Mouse (Mus musculus): ENCODE measurements at regions not wholly inside any gene's neighbourhood (a gene's known extent, or its start where the extent isn't known, plus 50 kb on each side); places are given as distances from the start of the nearest gene placed in this dataset.

DNA sequence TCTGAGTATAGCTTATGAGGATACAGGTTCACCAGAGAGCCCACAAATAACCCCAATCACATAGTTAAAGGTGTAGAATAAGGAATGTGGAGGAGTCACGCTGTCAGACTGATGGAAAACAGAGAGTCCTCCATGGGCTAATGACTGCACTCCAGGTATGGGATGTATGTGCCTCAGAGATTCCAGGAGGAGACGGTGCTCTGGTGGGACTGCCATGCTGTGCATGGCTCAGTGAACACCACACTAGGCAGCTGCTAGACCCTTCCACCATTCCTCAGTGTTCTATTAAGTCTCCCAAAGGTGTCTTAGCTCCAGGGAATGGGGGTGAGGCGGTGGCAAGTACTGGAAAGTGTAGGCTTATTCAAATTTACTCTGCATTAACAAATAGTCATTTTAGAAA, 142.0 kb downstream of the Pxdc1 start:
- ATAC-seq (ENCODE audit: insufficient number of reproducible peaks, low FRiP score, low TSS enrichment, low read depth) (no peak), DNase-seq (ENCODE audit: low spot score) (no peak)
- H3K27me3 ChIP-seq (ENCODE audit: control insufficient read depth, insufficient read depth, low read length) = no peaks in the 10 kb centered on the region
- H3K9me3 ChIP-seq (ENCODE audit: control insufficient read depth, low read length) = no peaks in the 10 kb centered on the region
- no peaks in the 10 kb centered on the region for H3K4me1 ChIP-seq (ENCODE audit: control insufficient read depth, insufficient read depth, low read length)
- WGBS = 89% methylated on average over 3 of the region's 3 CpGs
- no peak overlapping the region for H3K4me3 ChIP-seq (ENCODE audit: low read depth, low read length)
- no peak overlapping the region for H3K9ac ChIP-seq (ENCODE audit: low read length)
- H3K27ac ChIP-seq (replicated peaks; ENCODE audit: low read depth, low read length) = no peak overlapping the region
- no peaks in the 10 kb centered on the region for H3K36me3 ChIP-seq (ENCODE audit: control insufficient read depth, insufficient read depth, low read length)
- no peak overlapping the region for H3K4me2 ChIP-seq (ENCODE audit: low read depth, severe bottlenecking)

DNA sequence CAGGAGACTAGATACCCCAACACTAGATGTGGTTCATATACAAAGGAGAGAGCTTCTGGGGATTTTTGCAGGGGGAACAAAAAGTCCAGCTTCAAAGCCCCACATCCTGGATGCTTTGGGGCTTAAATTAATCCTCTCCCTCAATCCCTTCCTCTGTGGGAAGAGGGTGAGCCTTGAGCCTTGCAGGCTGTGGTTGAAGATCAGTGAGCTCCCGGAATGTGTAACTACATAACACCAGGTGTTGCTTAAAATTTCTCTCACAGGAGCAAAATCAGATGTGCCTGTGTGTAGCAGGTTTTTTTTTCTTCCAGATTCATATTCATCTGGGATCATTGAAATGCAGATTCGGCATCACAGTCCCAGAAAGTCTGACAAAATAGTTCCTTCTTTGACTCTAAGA, 146.1 kb downstream of the Pxdc1 start:
- Histone ChIP-seq H3K9ac (ENCODE audit: low read length) (no peak overlapping the region), H3K36me3 (ENCODE audit: control insufficient read depth, insufficient read depth, low read length) (no peaks in the 10 kb centered on the region)
- ATAC-seq (ENCODE audit: insufficient number of reproducible peaks, low FRiP score, low TSS enrichment, low read depth) = no peak

DNA sequence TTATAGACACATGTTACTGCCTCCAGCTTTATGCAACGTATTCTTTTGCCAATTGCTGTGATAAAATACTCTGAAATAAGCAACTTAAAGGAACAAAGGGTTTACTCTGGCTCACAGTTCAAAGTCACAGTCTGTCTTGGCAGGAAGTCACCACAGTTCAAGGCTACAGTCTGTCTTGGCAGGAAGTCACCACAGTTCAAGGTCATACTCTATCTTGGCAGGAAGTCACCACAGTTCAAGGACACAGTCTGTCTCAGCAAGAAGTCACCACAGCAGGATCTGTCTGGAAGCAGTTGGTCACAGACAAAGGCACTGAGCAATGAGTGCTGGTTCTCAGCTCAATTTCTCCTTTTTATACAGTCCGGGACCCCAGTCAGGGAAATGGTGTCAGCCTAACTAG, 147.4 kb downstream of the Pxdc1 start:
- H3K4me1 ChIP-seq (ENCODE audit: control insufficient read depth, insufficient read depth, low read length) = no peaks in the 10 kb centered on the region
- no peaks in the 10 kb centered on the region for H3K36me3 ChIP-seq (ENCODE audit: control insufficient read depth, insufficient read depth, low read length)
- no peak overlapping the region for H3K4me2 ChIP-seq (ENCODE audit: low read depth, severe bottlenecking)
- no peaks in the 10 kb centered on the region for H3K27me3 ChIP-seq (ENCODE audit: control insufficient read depth, insufficient read depth, low read length)
- 81% methylated on average over 2 of the region's 2 CpGs for WGBS
- no peaks in the 10 kb centered on the region for H3K9me3 ChIP-seq (ENCODE audit: control insufficient read depth, low read length)
- no peak overlapping the region for H3K27ac ChIP-seq (replicated peaks; ENCODE audit: low read depth, low read length)
- no peak overlapping the region for H3K9ac ChIP-seq (ENCODE audit: low read length)
- ATAC-seq (ENCODE audit: insufficient number of reproducible peaks, low FRiP score, low TSS enrichment, low read depth) (no peak), DNase-seq (ENCODE audit: low spot score) (no peak)
- no peak overlapping the region for H3K4me3 ChIP-seq (ENCODE audit: low read depth, low read length)

More for the DNA sequence above, 146.1 kb downstream of the Pxdc1 start:
- Histone ChIP-seq H3K27ac (replicated peaks; ENCODE audit: low read depth, low read length) (no peak overlapping the region), H3K27me3 (ENCODE audit: control insufficient read depth, insufficient read depth, low read length) (no peaks in the 10 kb centered on the region), H3K9me3 (ENCODE audit: control insufficient read depth, low read length) (no peaks in the 10 kb centered on the region), H3K4me3 (ENCODE audit: low read depth, low read length) (no peak overlapping the region), H3K4me2 (ENCODE audit: low read depth, severe bottlenecking) (no peak overlapping the region), H3K4me1 (ENCODE audit: control insufficient read depth, insufficient read depth, low read length) (no peaks in the 10 kb centered on the region)
- 82% methylated on average over 2 of the region's 2 CpGs for WGBS
- DNase-seq (ENCODE audit: low spot score) = no peak

DNA sequence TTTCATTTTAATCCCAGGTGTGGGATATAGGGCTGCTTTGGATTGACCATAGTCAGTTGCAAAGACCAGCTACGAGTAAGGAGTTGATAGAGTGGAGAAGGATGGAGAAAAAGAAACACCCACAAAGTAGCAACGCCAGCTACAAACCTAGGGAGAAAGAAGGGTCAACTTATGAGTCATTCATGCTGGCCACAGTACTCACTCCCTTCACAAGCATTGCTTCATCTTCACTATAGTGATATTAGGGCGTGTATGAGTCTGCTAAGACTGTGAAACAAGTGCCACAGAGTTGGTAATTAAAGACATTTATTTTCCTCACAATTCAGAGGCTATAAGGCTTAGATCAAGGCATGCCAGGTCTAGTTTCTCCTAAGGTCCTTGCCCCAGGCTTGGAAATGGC, 148.4 kb downstream of the Pxdc1 start:
- ATAC-seq (ENCODE audit: insufficient number of reproducible peaks, low FRiP score, low TSS enrichment, low read depth) = no peak
- Histone ChIP-seq H3K9ac (ENCODE audit: low read length) (no peak overlapping the region), H3K27me3 (ENCODE audit: control insufficient read depth, insufficient read depth, low read length) (no peaks in the 10 kb centered on the region), H3K4me2 (ENCODE audit: low read depth, severe bottlenecking) (no peak overlapping the region), H3K27ac (replicated peaks; ENCODE audit: low read depth, low read length) (no peak overlapping the region), H3K36me3 (ENCODE audit: control insufficient read depth, insufficient read depth, low read length) (no peaks in the 10 kb centered on the region), H3K4me1 (ENCODE audit: control insufficient read depth, insufficient read depth, low read length) (no peaks in the 10 kb centered on the region), H3K9me3 (ENCODE audit: control insufficient read depth, low read length) (no peaks in the 10 kb centered on the region), H3K4me3 (ENCODE audit: low read depth, low read length) (no peak overlapping the region)
- WGBS = 87% methylated on average over 3 of the region's 3 CpGs
- no peak for DNase-seq (ENCODE audit: low spot score)

DNA sequence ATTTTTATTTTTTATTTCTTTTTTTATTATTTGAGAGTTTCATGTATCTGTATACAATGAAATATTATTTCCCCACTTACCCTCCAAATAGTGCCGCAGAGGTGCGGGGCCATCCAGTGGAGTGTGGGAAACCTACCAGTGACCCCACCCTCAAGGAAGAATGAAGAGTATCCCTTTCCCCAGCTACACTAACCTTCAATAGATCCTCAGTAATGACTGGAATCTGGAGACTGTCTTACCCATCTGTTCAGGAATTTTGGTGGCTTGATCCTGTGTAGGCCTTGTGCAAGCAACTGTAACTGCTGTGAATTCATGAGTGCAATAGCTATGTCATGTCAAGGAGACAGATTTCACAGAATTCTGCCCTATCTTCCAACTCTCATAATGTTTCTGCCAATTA, 153.9 kb upstream of the Slc22a23 start:
- Histone ChIP-seq H3K36me3 (ENCODE audit: control insufficient read depth, insufficient read depth, low read length) (no peaks in the 10 kb centered on the region), H3K4me3 (ENCODE audit: low read depth, low read length) (no peak overlapping the region), H3K9me3 (ENCODE audit: control insufficient read depth, low read length) (no peaks in the 10 kb centered on the region), H3K9ac (ENCODE audit: low read length) (no peak overlapping the region), H3K4me2 (ENCODE audit: low read depth, severe bottlenecking) (no peak overlapping the region), H3K27me3 (ENCODE audit: control insufficient read depth, insufficient read depth, low read length) (no peaks in the 10 kb centered on the region), H3K27ac (replicated peaks; ENCODE audit: low read depth, low read length) (no peak overlapping the region), H3K4me1 (ENCODE audit: control insufficient read depth, insufficient read depth, low read length) (no peaks in the 10 kb centered on the region)
- no peak for DNase-seq (ENCODE audit: low spot score)
- 97% methylated on average over 2 of the region's 2 CpGs for WGBS
- ATAC-seq (ENCODE audit: insufficient number of reproducible peaks, low FRiP score, low TSS enrichment, low read depth) = no peak

DNA sequence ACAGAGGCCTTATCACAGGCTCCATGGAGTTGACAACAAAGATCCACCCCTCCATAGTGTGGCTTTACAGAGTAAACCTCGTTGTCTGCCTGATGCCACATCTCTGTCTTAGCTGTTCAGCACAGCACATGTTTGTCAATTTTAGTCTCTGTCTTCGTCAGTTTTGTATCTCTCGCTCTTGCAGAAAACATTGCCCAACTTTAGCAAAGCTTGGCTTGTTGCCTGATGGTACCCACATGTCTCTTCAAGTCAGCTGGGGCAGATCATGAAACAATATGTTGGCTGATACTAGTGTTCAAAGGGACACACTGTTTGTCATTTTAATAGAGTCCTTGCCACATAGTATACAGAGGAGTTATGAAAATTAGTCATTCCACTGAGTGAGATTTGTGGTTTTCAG, 152.7 kb upstream of the Slc22a23 start:
- Histone ChIP-seq H3K4me1 (ENCODE audit: control insufficient read depth, insufficient read depth, low read length) (no peaks in the 10 kb centered on the region), H3K9ac (ENCODE audit: low read length) (no peak overlapping the region), H3K9me3 (ENCODE audit: control insufficient read depth, low read length) (no peaks in the 10 kb centered on the region), H3K36me3 (ENCODE audit: control insufficient read depth, insufficient read depth, low read length) (no peaks in the 10 kb centered on the region), H3K4me2 (ENCODE audit: low read depth, severe bottlenecking) (no peak overlapping the region), H3K27me3 (ENCODE audit: control insufficient read depth, insufficient read depth, low read length) (no peaks in the 10 kb centered on the region), H3K4me3 (ENCODE audit: low read depth, low read length) (no peak overlapping the region), H3K27ac (replicated peaks; ENCODE audit: low read depth, low read length) (no peak overlapping the region)
- no peak for ATAC-seq (ENCODE audit: insufficient number of reproducible peaks, low FRiP score, low TSS enrichment, low read depth)
- 92% methylated on average over 3 of the region's 3 CpGs for WGBS
- DNase-seq (ENCODE audit: low spot score) = no peak

DNA sequence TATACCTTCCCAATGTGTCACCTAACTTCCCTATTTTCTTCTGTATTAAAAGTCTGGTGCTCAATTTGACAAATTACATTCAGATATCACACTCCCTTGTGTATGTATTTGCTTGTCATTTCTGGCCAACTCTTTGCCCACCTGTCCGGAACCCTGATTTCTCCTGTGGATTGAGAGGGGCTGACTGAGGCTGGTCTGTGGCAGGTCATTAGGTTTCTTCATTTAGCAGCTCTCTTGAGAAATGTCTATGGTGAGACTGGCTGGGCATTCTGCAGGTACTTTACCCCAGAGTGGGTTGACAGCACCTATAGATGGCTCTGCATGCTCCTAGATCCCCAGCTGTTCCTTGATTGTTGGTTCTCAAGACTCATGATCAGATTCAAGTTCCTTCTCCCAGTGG, 139.8 kb upstream of the Slc22a23 start:
- H3K9me3 ChIP-seq (ENCODE audit: control insufficient read depth, low read length) = no peaks in the 10 kb centered on the region
- H3K4me3 ChIP-seq (ENCODE audit: low read depth, low read length) = no peak overlapping the region
- no peak overlapping the region for H3K27ac ChIP-seq (replicated peaks; ENCODE audit: low read depth, low read length)
- no peaks in the 10 kb centered on the region for H3K36me3 ChIP-seq (ENCODE audit: control insufficient read depth, insufficient read depth, low read length)
- ATAC-seq (ENCODE audit: insufficient number of reproducible peaks, low FRiP score, low TSS enrichment, low read depth) (no peak), DNase-seq (ENCODE audit: low spot score) (no peak)
- WGBS = 81% methylated on average over 1 of the region's 1 CpGs
- no peak overlapping the region for H3K9ac ChIP-seq (ENCODE audit: low read length)
- H3K4me1 ChIP-seq (ENCODE audit: control insufficient read depth, insufficient read depth, low read length) = no peaks in the 10 kb centered on the region
- H3K4me2 ChIP-seq (ENCODE audit: low read depth, severe bottlenecking) = no peak overlapping the region
- no peaks in the 10 kb centered on the region for H3K27me3 ChIP-seq (ENCODE audit: control insufficient read depth, insufficient read depth, low read length)

DNA sequence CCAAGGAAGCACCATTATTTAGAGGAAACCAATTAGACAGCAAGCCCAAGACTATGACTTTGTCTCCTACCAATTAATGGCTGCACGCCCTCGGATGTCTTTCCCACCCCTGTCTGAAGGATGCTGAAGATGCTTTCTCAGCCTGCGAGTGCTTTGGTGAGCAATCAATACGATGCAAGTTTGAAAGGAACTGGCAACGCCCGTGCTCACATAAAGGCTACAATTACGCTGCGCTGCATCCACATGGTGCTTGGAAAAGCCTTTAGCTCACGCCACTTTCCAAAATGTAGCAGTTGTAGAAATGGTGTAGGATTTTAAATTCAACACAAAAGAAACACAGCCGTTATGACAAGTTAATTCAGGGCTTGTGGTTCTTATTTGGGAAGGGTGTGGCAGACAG, 136.5 kb upstream of the Slc22a23 start:
- no peaks in the 10 kb centered on the region for H3K9me3 ChIP-seq (ENCODE audit: control insufficient read depth, low read length)
- ATAC-seq (ENCODE audit: insufficient number of reproducible peaks, low FRiP score, low TSS enrichment, low read depth) (no peak), DNase-seq (ENCODE audit: low spot score) (no peak)
- no peak overlapping the region for H3K9ac ChIP-seq (ENCODE audit: low read length)
- 86% methylated on average over 10 of the region's 10 CpGs for WGBS
- H3K27ac ChIP-seq (replicated peaks; ENCODE audit: low read depth, low read length) = no peak overlapping the region
- H3K4me3 ChIP-seq (ENCODE audit: low read depth, low read length) = no peak overlapping the region
- H3K4me2 ChIP-seq (ENCODE audit: low read depth, severe bottlenecking) = no peak overlapping the region
- H3K36me3 ChIP-seq (ENCODE audit: control insufficient read depth, insufficient read depth, low read length) = no peaks in the 10 kb centered on the region
- H3K4me1 ChIP-seq (ENCODE audit: control insufficient read depth, insufficient read depth, low read length) = no peaks in the 10 kb centered on the region
- no peaks in the 10 kb centered on the region for H3K27me3 ChIP-seq (ENCODE audit: control insufficient read depth, insufficient read depth, low read length)

DNA sequence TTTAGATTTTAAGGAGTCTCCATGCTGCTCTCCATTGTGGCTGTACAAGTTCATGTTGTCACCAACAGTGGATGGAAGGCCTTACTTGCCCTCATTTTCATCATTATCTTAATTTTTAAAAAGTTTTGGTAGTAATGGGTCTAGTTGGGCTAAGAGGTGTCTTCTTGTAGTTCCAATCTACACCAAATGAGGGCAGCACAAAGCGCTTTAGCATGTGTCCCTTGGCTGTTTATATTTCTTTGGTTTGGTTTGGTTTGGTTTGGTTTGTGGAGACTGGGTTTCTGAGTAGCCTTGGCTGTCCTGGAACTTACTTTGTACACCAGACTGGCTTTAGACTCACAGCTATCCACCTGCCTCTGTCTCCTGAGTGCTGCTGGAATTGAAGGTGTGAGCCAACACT, 125.4 kb upstream of the Slc22a23 start:
- peaks cover 3% of the 10 kb centered on the region for H3K4me1 ChIP-seq (ENCODE audit: control insufficient read depth, insufficient read depth, low read length)
- 66% methylated on average over 1 of the region's 1 CpGs for WGBS
- H3K4me2 ChIP-seq (ENCODE audit: low read depth, severe bottlenecking) = no peak overlapping the region
- H3K9me3 ChIP-seq (ENCODE audit: control insufficient read depth, low read length) = no peaks in the 10 kb centered on the region
- ATAC-seq (ENCODE audit: insufficient number of reproducible peaks, low FRiP score, low TSS enrichment, low read depth) (no peak), DNase-seq (ENCODE audit: low spot score) (peak; percentile 16)
- H3K36me3 ChIP-seq (ENCODE audit: control insufficient read depth, insufficient read depth, low read length) = no peaks in the 10 kb centered on the region
- H3K4me3 ChIP-seq (ENCODE audit: low read depth, low read length) = no peak overlapping the region
- no peaks in the 10 kb centered on the region for H3K27me3 ChIP-seq (ENCODE audit: control insufficient read depth, insufficient read depth, low read length)
- no peak overlapping the region for H3K27ac ChIP-seq (replicated peaks; ENCODE audit: low read depth, low read length)
- H3K9ac ChIP-seq (ENCODE audit: low read length) = no peak overlapping the region

Measured in limb, embryonic 11.5 days (tissue).